Mouse (Mus musculus): ENCODE measurements around the gene Vmn1r83. TPM values are rescaled to one million over a fixed set of nuclear protein-coding genes. Genes with fewer than 3 reads are reported as not detected.

Gene Vmn1r83
- polyA plus RNA-seq (2015; fragmentation: Nextera tagmentation; extraction: Ambion mirVana), result not detected in 2 replicates

- WGBS, result 86% methylated on average over 2 of the region's 2 CpGs
- H3K27ac ChIP-seq, result no peak within 1 kb of the TSS
- H3K27me3 ChIP-seq, result no peaks in the 10 kb centered on the region
- H3K9me3 ChIP-seq, result no peaks in the 10 kb centered on the region
- no peak within 1 kb of the TSS for H3K4me3 ChIP-seq
- no peak within 1 kb of the TSS for H3K9ac ChIP-seq
- no peak within 1 kb of the TSS for H3K4me2 ChIP-seq
- ATAC-seq (ENCODE audit: insufficient number of reproducible peaks, low FRiP score, low TSS enrichment, low read depth), result no peak
- no peaks in the 10 kb centered on the region for H3K4me1 ChIP-seq
- H3K36me3 ChIP-seq, result no peaks in the 10 kb centered on the region
Observed at GRCm38 (mm10) chr7:12329381-12329780, at the start of gene Vmn1r83. Gene Vmn1r83, minus strand, starts transcription at chr7:12329481.

- WGBS, result 65% methylated on average over 1 of the region's 1 CpGs
- Histone ChIP-seq H3K4me3 (no peak within 1 kb of the TSS), H3K9ac (no peak within 1 kb of the TSS), H3K27me3 (no peaks in the 10 kb centered on the region), H3K36me3 (no peaks in the 10 kb centered on the region), H3K4me2 (no peak within 1 kb of the TSS), H3K27ac (no peak within 1 kb of the TSS), H3K4me1 (no peaks in the 10 kb centered on the region), H3K9me3 (no peaks in the 10 kb centered on the region; the same call in 1 of the 2 replicates)
- ATAC-seq (ENCODE audit: insufficient number of reproducible peaks, low FRiP score, low TSS enrichment, low read depth), result no peak
Observed at GRCm38 (mm10) chr7:12369173-12369572, 39.9 kb upstream of the Vmn1r83 start, which contains the start of gene Vmn1r84. Gene Vmn1r84, minus strand, starts transcription at chr7:12369273.

- Histone ChIP-seq H3K36me3 (no peaks in the 10 kb centered on the region), H3K9me3 (no peaks in the 10 kb centered on the region), H3K9ac (no peak within 1 kb of the TSS), H3K27ac (no peak within 1 kb of the TSS), H3K4me3 (no peak within 1 kb of the TSS), H3K4me1 (no peaks in the 10 kb centered on the region), H3K27me3 (no peaks in the 10 kb centered on the region), H3K4me2 (no peak within 1 kb of the TSS)
- no peak for ATAC-seq (ENCODE audit: insufficient number of reproducible peaks, low FRiP score, low TSS enrichment, low read depth)
- 55% methylated on average over 2 of the region's 2 CpGs for WGBS
Observed at GRCm38 (mm10) chr7:12300130-12300529, 29.2 kb downstream of the Vmn1r83 start, which contains the start of gene Vmn1r82. Gene Vmn1r82, plus strand, starts transcription at chr7:12300430.

Small RNA genes within 50 kb of the gene (microRNA-seq; reads per million reads assigned to microRNA genes)
- gene Gm23521, result not detected

Other genes with a start within 250 kb of the Vmn1r83 start
- not detected in 2 replicates for gene Vmn1r78, start 179.2 kb downstream of the Vmn1r83 start, polyA plus RNA-seq (2015; fragmentation: Nextera tagmentation; extraction: Ambion mirVana)
- gene Vmn1r79, start 158.2 kb downstream of the Vmn1r83 start, polyA plus RNA-seq (2015; fragmentation: Nextera tagmentation; extraction: Ambion mirVana), result not detected in 2 replicates
- not detected in 2 replicates for gene Vmn1r80, start 140.2 kb downstream of the Vmn1r83 start, polyA plus RNA-seq (2015; fragmentation: Nextera tagmentation; extraction: Ambion mirVana)
- gene Vmn1r81, start 61.2 kb downstream of the Vmn1r83 start, polyA plus RNA-seq (2015; fragmentation: Nextera tagmentation; extraction: Ambion mirVana), result not detected in 2 replicates
- gene Vmn1r82, start 29.1 kb downstream of the Vmn1r83 start, polyA plus RNA-seq (2015; fragmentation: Nextera tagmentation; extraction: Ambion mirVana), result not detected in 2 replicates
- gene Vmn1r84, start 39.8 kb upstream of the Vmn1r83 start, polyA plus RNA-seq (2015; fragmentation: Nextera tagmentation; extraction: Ambion mirVana), result not detected in 2 replicates
- gene Zfp551, start 93.3 kb upstream of the Vmn1r83 start, polyA plus RNA-seq (2015; fragmentation: Nextera tagmentation; extraction: Ambion mirVana), result 4.3 and 5.3 TPM in 2 replicates
- gene Zfp606, start 148.8 kb upstream of the Vmn1r83 start, polyA plus RNA-seq (2015; fragmentation: Nextera tagmentation; extraction: Ambion mirVana), result 17.2 and 18.2 TPM in 2 replicates
- not detected in 2 replicates for gene 2900092C05Rik, start 183.0 kb upstream of the Vmn1r83 start, polyA plus RNA-seq (2015; fragmentation: Nextera tagmentation; extraction: Ambion mirVana)